In genomic region chr7:49777585-49777984, GRCm38 (mm10) we compare ENCODE assay signal across 8 mouse cellular contexts. TPM values are rescaled to one million over a fixed set of nuclear protein-coding genes. Genes with fewer than 3 reads are reported as not detected.
DNase-seq lines count a peak whose midpoint lies in the region; ATAC-seq lines count a peak whose summit lies in the region.

No protein-coding gene starts in this region.

- no peak for DNase-seq in kidney, postnatal 10 days
- DNase-seq in embryonic facial prominence, embryonic 14.5 days (ENCODE audit: low spot score) = no peak
- no peak for DNase-seq in midbrain, embryonic 14.5 days
- DNase-seq in c-Kit-positive CD71-positive TER-119-positive erythroid progenitor cells, embryonic 14.5 days (ENCODE audit: low spot score) = no peak
- no peak for DNase-seq in ovary, adult 18-20 months (ENCODE audit: low spot score)
- no peak for DNase-seq in natural killer cell, adult 2 months (ENCODE audit: low spot score in 2 of 2)

- no peak overlapping the region for H3K27ac ChIP-seq in kidney, embryonic 14.5 days (ENCODE audit: low read depth, low read length)
- no peak overlapping the region for H3K27ac ChIP-seq in embryonic facial prominence, embryonic 14.5 days (replicated peaks; ENCODE audit: low read depth, low read length)
- no peak overlapping the region for H3K27ac ChIP-seq in hindbrain, embryonic 16.5 days (ENCODE audit: low read depth, low read length)
- no peak overlapping the region for H3K27ac ChIP-seq in midbrain, embryonic 14.5 days (replicated peaks; ENCODE audit: low read depth, low read length)

- H3K36me3 ChIP-seq in kidney, embryonic 14.5 days (ENCODE audit: control insufficient read depth, insufficient read depth, low read length) = peaks cover 11% of the 10 kb centered on the region; the same call in 1 of the 2 replicates
- H3K36me3 ChIP-seq in embryonic facial prominence, embryonic 14.5 days (ENCODE audit: control insufficient read depth, insufficient read depth, low read length) = peaks cover 17% of the 10 kb centered on the region
- peaks cover 7% of the 10 kb centered on the region; the same call in 1 of the 2 replicates for H3K36me3 ChIP-seq in hindbrain, embryonic 16.5 days (ENCODE audit: control insufficient read depth, insufficient read depth, low read length)
- H3K36me3 ChIP-seq in midbrain, embryonic 14.5 days (ENCODE audit: control insufficient read depth, insufficient read depth, low read length) = peaks cover 14% of the 10 kb centered on the region

- peak; percentile 17 for ATAC-seq in kidney, embryonic 14.5 days (ENCODE audit: low FRiP score, low TSS enrichment)
- peak; percentile 4; the same call in 1 of the 2 replicates for ATAC-seq in embryonic facial prominence, embryonic 14.5 days (ENCODE audit: low read depth)
- peak; percentile 29 for ATAC-seq in hindbrain, embryonic 16.5 days
- 0 out of 2 replicates have a peak, but pooled peaks have one; percentile 7 for ATAC-seq in midbrain, embryonic 14.5 days (ENCODE audit: low FRiP score, low TSS enrichment)

- WGBS in kidney, embryonic 14.5 days = 49% methylated on average over 3 of the region's 3 CpGs
- 40% methylated on average over 3 of the region's 3 CpGs for WGBS in embryonic facial prominence, embryonic 14.5 days
- 53% methylated on average over 3 of the region's 3 CpGs for WGBS in hindbrain, embryonic 16.5 days
- WGBS in midbrain, embryonic 14.5 days = 57% methylated on average over 3 of the region's 3 CpGs

- no peak overlapping the region for H3K4me3 ChIP-seq in kidney, embryonic 14.5 days (ENCODE audit: low read length)
- no peak overlapping the region for H3K4me3 ChIP-seq in embryonic facial prominence, embryonic 14.5 days (ENCODE audit: low read depth, low read length)
- H3K4me3 ChIP-seq in hindbrain, embryonic 16.5 days (ENCODE audit: low read length) = no peak overlapping the region
- H3K4me3 ChIP-seq in midbrain, embryonic 14.5 days (replicated peaks; ENCODE audit: low read depth, low read length) = no peak overlapping the region

- H3K9me3 ChIP-seq in kidney, embryonic 14.5 days (ENCODE audit: control insufficient read depth, low read length) = no peaks in the 10 kb centered on the region
- H3K9me3 ChIP-seq in embryonic facial prominence, embryonic 14.5 days (ENCODE audit: control insufficient read depth, low read length) = no peaks in the 10 kb centered on the region
- no peaks in the 10 kb centered on the region for H3K9me3 ChIP-seq in hindbrain, embryonic 16.5 days (ENCODE audit: control insufficient read depth, low read length)
- no peaks in the 10 kb centered on the region for H3K9me3 ChIP-seq in midbrain, embryonic 14.5 days (ENCODE audit: control insufficient read depth, low read length)

- no peak overlapping the region for H3K4me2 ChIP-seq in kidney, embryonic 14.5 days (replicated peaks; ENCODE audit: low read depth, low read length)
- no peak overlapping the region for H3K4me2 ChIP-seq in embryonic facial prominence, embryonic 14.5 days (ENCODE audit: low read depth, low read length)
- no peak overlapping the region for H3K4me2 ChIP-seq in hindbrain, embryonic 16.5 days (ENCODE audit: low read length)
- H3K4me2 ChIP-seq in midbrain, embryonic 14.5 days (ENCODE audit: low read length) = no peak overlapping the region

- no peaks in the 10 kb centered on the region for H3K27me3 ChIP-seq in kidney, embryonic 14.5 days (ENCODE audit: control insufficient read depth, insufficient read depth, low read length)
- H3K27me3 ChIP-seq in embryonic facial prominence, embryonic 14.5 days (replicated peaks; ENCODE audit: control insufficient read depth, insufficient read depth, low read length) = no peaks in the 10 kb centered on the region
- no peaks in the 10 kb centered on the region for H3K27me3 ChIP-seq in hindbrain, embryonic 16.5 days (replicated peaks; ENCODE audit: control insufficient read depth, insufficient read depth, low read length)
- H3K27me3 ChIP-seq in midbrain, embryonic 14.5 days (ENCODE audit: control insufficient read depth, insufficient read depth, low read length) = no peaks in the 10 kb centered on the region

- H3K4me1 ChIP-seq in kidney, embryonic 14.5 days (ENCODE audit: control insufficient read depth, insufficient read depth, low read length) = peaks cover 12% of the 10 kb centered on the region; the same call in 1 of the 2 replicates
- H3K4me1 ChIP-seq in embryonic facial prominence, embryonic 14.5 days (ENCODE audit: control insufficient read depth, insufficient read depth, low read length) = no peaks in the 10 kb centered on the region
- H3K4me1 ChIP-seq in hindbrain, embryonic 16.5 days (ENCODE audit: control insufficient read depth, insufficient read depth, low read depth, low read length) = peaks cover 8% of the 10 kb centered on the region
- H3K4me1 ChIP-seq in midbrain, embryonic 14.5 days (ENCODE audit: control insufficient read depth, insufficient read depth, low read length) = peaks cover 12% of the 10 kb centered on the region

- no peak overlapping the region for H3K9ac ChIP-seq in kidney, embryonic 14.5 days (ENCODE audit: low read depth, low read length)
- no peak overlapping the region for H3K9ac ChIP-seq in embryonic facial prominence, embryonic 14.5 days (ENCODE audit: low read depth, low read length)
- no peak overlapping the region for H3K9ac ChIP-seq in hindbrain, embryonic 16.5 days (ENCODE audit: low read depth, low read length)
- H3K9ac ChIP-seq in midbrain, embryonic 14.5 days (replicated peaks; ENCODE audit: low read length) = no peak overlapping the region

RNA-seq across cellular contexts. Expression of gene Prmt3, which starts 0.6 kb away (rescaled TPM):
- 65.0 and 82.8 TPM in 2 replicates for polyA plus RNA-seq in kidney, embryonic 14.5 days (2014; fragmentation: Nextera tagmentation; extraction: Ambion mirVana)
- polyA plus RNA-seq in embryonic facial prominence, embryonic 14.5 days (2014; fragmentation: Nextera tagmentation; extraction: Ambion mirVana) = 53.0 and 57.8 TPM in 2 replicates
- 44.9 and 50.0 TPM in 2 replicates for polyA plus RNA-seq in hindbrain, embryonic 16.5 days (2015; fragmentation: Nextera tagmentation; extraction: Ambion mirVana)
- 47.6 and 60.8 TPM in 2 replicates for polyA plus RNA-seq in midbrain, embryonic 14.5 days (2014; fragmentation: Nextera tagmentation; extraction: Ambion mirVana)

RNA-seq across cellular contexts. Expression of gene Htatip2, which starts 18.7 kb away (rescaled TPM):
- 6.5 and 6.8 TPM in 2 replicates for polyA plus RNA-seq in kidney, embryonic 14.5 days (2014; fragmentation: Nextera tagmentation; extraction: Ambion mirVana)
- polyA plus RNA-seq in embryonic facial prominence, embryonic 14.5 days (2014; fragmentation: Nextera tagmentation; extraction: Ambion mirVana) = 10.5 TPM in 2 replicates
- 4.2 and 5.2 TPM in 2 replicates for polyA plus RNA-seq in hindbrain, embryonic 16.5 days (2015; fragmentation: Nextera tagmentation; extraction: Ambion mirVana)
- polyA plus RNA-seq in midbrain, embryonic 14.5 days (2014; fragmentation: Nextera tagmentation; extraction: Ambion mirVana) = 2.2 and 2.7 TPM in 2 replicates
